Mouse (Mus musculus): ENCODE measurements around the gene Mrpl52.

The Mrpl52 gene

DNA sequence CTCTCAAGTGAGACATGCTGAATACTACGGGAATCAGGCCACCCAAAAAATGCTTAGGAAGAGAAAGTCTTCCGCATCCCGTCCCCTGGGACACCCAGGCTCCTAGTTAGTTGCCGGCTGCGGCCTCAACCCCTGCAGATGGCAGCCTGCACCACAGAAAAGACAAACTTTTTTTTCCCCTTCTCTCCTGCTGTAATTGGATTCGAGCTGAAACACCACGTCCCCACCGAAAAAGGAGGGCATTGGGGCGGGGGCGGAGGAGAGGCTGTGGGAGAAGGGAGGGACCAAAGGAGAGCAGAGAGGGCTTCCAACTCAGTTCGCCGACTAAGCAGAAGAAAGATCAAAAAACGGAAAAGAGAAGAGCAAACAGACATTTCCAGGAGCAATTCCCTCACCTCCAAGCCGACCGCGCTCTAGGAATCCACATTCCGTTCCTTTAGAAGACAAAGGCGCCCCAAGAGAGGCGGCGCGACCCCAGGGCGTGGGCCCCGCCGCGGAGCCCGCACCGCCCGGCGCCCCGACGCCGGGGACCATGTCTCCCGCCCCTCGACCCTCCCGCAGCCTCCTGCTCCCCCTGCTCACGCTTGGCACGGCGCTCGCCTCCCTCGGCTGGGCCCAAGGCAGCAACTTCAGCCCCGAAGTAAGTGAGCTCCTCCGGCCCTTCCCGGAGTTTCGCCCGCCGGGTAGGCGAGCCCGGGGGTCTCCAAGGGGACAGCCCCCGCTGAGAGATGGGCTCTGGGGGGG lies 4.8 kb downstream of the Mrpl52 start, which contains the start of gene Mmp14:
Mmp14 (plus strand) TSS at position 279 of the 744 bp plus-strand sequence.
- in situ Hi-C loops (cut with MboI; ENCODE audit: low sequenced_read_pairs): no loop called here

DNA sequence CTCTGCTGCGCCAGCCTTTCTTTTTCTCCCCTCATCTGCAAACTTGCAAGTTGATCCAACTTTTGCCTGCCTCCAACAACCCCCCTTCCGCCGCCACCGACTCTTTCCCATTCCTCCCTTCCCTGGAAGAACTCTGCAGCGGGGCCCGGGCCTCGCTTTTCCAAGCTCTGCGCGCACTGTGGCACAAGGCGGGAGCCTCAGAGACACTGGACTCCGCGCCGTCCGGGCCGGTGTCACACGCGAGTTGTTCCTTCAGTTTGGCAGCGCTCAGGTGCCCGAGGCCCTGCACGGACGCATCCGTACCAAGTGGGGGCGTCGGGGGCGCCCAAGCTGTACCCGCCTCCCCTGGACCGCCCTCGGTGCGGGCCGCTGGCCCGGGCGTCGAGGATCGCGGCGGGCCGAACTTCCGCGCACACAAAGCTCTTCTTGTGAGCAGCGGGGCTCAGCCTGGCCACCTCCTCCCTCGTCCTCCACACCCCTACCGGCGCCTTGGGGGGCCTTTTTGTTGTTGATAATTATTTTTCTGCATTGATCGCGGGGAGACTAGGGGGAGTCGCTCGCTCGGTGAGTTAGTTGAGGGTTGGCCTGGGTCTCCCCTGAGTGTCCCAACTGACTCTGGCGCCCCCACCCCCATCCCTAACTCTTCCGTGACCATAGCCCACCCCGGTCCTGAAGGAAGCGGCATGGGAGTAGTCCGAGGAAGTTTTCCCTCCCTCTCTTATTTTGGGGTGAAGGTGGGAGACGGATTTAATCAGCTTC lies 5.5 kb downstream of the Mrpl52 start:
- in situ Hi-C loops (cut with MboI; ENCODE audit: low sequenced_read_pairs): no loop called here

DNA sequence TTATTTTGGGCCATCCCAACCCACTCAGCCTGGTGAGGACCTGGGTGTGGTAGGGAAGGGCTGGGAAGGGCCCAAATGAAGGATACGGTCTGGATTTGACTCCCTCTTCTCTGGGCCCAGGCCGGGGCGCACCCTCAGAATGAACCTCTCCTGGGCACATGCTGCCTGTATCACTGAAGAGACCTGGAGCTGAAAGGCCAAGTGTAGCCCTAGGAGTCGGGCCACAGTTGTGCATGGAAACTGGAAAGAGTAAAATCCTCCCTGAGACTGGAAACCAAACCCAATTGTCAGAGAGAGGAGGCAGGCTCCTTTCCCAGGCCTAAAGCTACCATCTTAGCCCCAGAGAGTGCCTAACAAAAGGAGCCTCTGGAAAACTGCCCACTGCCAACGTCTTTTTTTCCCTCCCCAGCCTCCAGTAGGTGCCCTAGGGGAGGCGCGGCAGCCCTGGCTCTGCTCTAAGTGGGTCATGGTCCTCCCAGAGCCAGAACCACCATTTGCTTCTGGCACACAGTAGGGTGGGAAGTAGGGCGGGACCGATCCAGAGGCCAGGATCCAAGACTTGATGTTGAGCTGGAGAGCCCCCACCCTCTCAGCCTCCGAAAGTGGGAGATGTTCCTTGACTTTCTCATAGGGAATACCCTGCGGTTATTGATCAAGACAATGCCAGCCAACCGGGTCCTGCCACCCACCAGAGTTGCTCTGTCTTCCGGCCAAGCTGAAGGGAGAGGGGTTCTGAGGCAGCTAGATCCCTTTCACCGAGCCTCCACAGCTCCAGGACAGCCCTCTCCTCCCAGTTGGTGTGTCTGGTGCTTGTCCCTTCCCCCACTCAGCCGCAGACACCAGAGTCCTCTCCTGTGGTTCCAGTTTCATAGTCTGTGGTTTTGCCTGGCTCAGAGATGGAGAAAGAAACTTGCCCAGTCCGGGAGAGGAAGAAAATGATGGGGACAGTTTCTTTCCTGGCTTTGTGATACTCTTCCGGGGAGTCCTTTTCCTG lies 6.4 kb downstream of the Mrpl52 start:
- in situ Hi-C loops (cut with MboI; ENCODE audit: low sequenced_read_pairs): no loop called here

DNA sequence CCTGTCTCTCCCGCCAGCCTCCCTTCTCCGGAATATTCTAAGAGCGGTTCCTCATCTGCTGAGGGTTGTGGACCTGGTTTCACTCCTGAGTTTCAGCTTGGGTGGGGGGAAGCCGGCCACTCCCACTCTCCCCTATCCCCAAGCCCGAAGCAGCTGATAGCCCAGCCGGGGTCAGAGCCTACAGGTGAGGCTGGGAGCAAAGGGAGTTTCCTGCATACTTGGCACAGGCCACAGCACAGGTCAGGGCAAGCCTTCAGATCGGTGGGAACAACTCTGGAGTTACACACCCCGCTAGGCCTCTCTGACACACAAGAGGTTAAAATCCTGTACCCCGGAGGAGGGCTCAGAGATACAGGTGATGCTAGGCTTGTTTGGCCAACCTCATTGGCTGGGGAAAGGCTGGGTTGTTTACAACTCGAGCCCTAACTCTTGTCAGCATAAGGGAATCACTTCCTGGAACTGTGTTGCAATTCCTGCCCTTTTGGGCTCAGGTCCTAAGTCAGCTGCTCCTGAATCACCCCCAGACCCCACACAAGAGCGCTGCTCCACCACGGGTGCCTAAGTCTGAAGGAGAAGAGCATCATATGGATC lies 7.3 kb downstream of the Mrpl52 start:
- in situ Hi-C loops (cut with MboI; ENCODE audit: low sequenced_read_pairs): no loop called here

DNA sequence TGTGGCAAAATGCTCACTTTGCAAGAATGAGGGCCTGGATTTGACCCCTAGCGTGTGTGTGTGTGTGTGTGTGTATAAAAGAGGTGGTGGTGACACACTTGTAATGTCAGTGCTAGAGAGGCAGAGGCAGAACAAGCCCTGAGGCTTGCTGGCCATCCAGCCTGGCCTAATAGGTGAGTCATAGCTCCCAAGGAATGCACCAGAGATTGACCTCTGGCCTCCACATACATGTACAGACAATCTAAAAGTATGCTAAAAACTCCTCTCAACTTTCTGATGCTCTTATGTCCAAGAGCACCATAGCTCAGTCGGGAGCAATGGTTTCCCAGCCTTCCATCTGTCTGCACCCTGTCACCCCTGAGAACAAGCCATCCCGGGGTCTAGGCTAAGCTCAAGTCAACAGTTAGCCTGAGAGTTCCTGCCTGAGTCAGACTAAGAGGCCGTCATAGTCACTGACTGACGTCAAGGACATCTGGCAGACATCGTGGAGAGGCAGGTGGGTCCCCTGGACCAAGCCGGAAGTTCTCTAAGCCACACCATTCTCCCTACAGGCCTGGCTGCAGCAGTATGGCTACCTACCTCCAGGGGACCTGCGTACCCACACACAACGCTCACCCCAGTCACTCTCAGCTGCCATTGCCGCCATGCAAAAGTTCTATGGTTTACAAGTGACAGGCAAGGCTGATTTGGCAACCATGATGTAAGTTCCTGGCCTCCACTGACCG lies 8.6 kb downstream of the Mrpl52 start:
- in situ Hi-C loops (cut with MboI; ENCODE audit: low sequenced_read_pairs): no loop called here

DNA sequence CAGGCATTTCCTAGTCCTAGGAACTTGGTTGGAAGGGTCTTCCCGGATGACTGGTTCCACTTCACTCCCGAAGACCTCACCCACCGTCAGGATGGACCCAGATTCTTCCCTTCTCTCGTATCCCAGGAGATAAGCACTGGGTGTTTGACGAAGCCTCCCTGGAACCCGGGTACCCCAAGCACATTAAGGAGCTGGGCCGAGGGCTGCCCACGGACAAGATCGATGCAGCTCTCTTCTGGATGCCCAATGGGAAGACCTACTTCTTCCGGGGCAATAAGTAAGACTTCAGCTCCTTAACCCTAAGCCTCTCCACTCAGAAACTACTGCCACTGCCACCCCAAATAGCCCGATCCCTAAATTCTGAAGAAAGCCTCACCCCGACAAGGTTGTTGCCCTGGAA lies 12.4 kb downstream of the Mrpl52 start:
- in situ Hi-C loops (cut with MboI; ENCODE audit: low sequenced_read_pairs): no loop called here

DNA sequence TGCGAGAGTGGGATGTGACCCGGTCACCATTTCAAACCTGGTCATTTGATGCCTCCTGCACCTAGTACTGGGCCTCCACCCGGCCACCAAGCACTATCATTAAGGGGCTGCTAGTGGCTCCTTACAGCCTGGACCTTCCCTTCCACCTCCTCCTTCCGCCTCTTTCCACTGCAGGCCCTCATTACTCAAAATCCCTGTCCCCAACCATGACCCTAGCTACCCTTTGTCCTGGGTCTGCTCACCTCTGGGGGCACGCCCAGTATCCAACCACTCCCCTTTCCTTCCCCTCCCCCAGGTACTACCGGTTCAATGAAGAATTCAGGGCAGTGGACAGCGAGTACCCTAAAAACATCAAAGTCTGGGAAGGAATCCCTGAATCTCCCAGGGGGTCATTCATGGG lies 12.9 kb downstream of the Mrpl52 start:
- in situ Hi-C loops (cut with MboI; ENCODE audit: low sequenced_read_pairs): no loop called here

DNA sequence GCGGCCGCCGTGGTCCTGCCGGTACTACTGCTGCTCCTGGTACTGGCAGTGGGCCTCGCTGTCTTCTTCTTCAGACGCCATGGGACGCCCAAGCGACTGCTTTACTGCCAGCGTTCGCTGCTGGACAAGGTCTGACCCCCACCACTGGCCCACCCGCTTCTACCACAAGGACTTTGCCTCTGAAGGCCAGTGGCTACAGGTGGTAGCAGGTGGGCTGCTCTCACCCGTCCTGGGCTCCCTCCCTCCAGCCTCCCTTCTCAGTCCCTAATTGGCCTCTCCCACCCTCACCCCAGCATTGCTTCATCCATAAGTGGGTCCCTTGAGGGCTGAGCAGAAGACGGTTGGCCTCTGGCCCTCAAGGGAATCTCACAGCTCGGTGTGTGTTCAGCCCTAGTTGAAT lies 13.8 kb downstream of the Mrpl52 start:
- in situ Hi-C loops (cut with MboI; ENCODE audit: low sequenced_read_pairs): no loop called here

DNA sequence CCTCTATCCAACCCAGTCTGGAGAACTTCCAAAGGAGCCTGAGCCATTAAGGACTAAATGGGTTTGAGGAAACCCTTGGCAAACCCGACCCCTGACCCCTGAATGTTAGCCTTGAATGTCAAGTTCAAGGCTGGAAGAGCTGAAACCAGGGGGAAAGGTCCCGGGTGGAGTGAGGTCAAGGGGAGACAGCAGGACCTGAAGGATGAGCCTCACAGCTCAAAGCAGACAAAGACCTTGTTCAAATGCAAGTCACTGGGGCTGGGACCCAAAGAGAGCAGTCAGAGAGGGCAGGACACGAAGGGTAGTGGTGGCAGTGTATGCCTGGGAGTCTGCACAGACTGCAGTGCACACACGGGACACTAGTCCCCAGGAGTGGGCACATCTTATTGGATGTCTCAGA lies 14.7 kb downstream of the Mrpl52 start:
- in situ Hi-C loops (cut with MboI; ENCODE audit: low sequenced_read_pairs): no loop called here

DNA sequence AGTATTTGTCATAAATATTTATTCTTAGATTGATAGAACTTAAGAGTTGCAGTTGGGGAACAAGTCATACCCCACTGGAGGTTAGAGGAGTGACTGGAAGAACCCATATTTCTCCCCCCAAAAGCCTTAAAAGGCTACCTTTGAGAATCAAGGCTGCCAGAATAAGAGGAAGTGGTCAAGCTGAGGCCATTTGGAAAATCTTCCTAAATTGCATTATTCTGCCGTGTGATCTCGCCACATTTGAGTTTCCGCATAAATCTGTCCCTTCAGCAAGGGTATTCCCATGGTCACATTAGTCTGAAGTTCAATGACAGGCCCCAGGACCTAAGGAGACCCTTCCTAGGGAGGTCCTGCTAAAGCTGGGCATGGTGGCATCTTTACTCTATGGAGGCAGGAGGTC lies 15.8 kb downstream of the Mrpl52 start:
- in situ Hi-C loops (cut with MboI; ENCODE audit: low sequenced_read_pairs): no loop called here

DNA sequence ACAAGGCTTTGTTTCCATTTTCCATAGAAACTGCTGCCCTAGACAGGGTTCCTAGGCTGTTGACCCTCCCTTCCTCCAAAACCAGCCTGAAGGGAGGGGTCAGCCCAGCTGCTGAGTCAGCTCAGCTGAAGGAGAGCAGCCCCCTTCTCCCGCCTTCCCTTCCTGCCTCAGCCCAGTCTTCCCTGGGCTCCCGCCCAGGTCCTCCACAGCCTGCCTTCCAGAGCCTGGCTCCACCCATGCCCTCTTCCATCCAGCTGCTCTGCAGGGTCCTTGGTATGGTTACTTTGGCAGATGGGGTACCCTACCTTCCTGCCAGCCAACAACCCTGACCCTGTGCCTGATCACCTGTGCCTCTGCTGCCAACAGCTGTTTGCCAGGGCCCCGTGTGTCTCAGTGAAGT lies 16.5 kb downstream of the Mrpl52 start:
- in situ Hi-C loops (cut with MboI; ENCODE audit: low sequenced_read_pairs): no loop called here

DNA sequence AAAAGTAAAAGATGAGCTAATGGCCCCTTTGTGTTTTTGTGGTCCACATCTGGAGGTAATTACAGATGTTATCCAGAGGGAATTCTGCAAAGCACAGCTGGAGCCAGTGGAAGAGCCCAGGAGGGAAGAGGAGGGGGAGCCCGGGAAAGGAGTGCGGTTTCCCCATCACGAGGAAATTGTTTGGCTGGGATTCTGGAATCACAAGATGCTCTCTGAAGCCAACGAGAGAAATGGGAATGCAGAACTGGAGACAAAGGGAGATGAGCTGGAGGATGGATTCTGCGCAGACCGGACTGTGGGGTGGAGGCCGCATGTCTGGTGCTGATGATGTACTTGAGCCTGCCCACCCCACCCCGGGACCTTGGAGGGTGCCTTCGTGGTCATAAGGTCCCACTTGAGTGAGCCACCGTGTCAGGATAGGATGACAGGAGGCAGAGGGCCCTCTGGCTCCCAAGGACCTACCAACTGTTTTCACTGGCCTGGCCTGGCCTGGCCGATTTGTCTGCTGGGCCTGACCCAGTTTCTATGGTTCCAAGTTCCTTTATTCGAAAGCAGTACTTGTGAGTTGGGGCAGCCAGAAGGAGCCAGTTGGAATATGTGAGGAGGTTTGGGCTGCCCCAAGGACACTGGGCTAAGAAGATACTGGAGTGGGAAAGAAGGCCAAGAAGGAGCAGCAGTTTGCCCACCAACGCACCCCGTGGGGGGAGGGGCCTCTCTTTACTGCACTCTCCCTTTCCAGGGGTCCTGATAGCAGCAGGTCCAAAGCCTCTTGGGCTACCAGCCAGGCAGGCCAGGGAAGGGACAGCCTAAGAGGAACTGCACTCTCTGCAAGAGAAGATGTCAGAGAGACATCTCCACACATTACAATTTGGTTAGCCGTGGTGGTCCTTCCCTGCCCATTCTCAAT lies 17.3 kb downstream of the Mrpl52 start:
- in situ Hi-C loops (cut with MboI; ENCODE audit: low sequenced_read_pairs): no loop called here

DNA sequence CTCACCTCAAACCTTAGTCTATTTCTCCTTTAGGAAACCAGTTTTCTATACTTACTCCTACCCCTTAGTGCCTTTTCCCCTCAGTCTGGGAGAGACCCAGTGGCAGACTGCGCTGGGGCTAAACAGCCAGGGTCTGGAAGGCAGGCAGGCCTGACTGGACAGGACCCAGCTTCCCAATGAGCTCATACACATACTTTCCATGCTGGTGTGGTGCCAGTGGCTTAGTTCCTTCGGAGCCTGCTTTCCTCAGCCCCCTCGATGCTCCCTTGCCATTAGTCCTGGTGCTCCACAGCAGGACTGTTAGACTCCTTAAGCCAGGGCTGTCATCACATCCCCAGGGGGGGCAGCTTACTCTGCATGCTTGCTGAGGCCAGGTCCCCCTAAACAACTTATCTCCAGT lies 18.8 kb downstream of the Mrpl52 start:
- in situ Hi-C loops (cut with MboI; ENCODE audit: low sequenced_read_pairs): no loop called here

DNA sequence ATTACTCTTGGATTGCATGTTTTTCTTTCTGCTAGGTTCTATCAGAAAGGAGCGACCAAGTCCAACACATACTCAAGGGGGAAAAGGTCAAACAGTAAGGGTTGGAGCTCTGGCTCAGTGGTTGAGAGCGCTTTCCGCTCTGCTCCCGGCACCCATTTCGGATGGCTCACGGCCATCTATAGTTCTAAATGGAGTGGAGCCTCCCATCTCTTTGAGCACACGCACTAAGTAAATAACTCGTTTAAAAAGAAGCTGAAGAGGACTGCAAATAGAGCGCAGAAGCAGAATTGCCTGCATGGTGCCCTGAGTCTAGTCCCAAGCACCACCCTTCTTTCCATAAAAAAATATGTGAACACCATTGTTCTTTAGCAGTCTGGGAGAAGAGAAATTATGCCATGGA lies 26.9 kb downstream of the Mrpl52 start:
- in situ Hi-C loops (cut with MboI; ENCODE audit: low sequenced_read_pairs): loop anchor here (10.0 kb wide), 1 partner anchor 399 kb away; no protein-coding TSS in a partner anchor

DNA sequence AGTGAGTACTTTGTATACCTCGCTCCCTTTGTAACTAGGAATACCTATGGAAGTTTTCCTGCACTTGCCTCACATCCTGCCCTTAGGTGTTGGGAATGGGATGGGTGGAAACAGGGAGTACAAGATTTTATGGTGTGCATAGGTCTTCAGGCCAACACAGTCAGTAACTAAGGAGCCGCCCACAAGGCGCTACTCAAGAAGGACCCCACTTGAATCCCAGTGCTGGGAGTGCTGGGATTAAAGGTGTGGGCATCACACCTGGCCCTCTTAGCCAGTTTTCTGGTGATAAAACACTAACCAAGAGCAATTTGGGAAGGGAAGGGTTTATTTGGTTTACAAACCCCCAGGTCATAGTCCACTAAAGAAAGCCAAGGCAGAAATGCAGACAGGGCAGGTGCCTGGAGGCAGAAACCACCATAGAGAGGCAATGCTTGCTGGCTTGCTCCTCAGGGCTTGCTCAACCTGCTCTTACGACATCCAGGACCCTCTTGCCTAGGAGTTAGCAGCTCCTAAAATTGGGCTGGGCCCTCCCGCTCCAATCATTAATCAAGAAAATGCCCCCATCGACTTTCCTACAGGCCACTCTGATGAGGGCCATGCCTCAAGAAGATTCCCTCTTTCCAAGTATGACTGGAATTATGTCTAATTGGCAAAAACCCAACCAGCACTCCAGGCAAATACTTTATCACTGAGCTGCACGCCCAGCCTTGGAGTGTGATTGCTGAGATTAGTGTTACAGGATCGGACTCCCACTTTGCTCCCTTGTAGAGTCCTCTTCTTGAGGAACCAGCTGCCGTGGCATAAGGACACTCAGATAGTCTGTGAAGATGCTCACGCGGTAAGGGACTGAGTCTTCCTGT lies 28.2 kb downstream of the Mrpl52 start:
- in situ Hi-C loops (cut with MboI; ENCODE audit: low sequenced_read_pairs): loop anchor here (10.0 kb wide), 1 partner anchor 400 kb away; no protein-coding TSS in a partner anchor

DNA sequence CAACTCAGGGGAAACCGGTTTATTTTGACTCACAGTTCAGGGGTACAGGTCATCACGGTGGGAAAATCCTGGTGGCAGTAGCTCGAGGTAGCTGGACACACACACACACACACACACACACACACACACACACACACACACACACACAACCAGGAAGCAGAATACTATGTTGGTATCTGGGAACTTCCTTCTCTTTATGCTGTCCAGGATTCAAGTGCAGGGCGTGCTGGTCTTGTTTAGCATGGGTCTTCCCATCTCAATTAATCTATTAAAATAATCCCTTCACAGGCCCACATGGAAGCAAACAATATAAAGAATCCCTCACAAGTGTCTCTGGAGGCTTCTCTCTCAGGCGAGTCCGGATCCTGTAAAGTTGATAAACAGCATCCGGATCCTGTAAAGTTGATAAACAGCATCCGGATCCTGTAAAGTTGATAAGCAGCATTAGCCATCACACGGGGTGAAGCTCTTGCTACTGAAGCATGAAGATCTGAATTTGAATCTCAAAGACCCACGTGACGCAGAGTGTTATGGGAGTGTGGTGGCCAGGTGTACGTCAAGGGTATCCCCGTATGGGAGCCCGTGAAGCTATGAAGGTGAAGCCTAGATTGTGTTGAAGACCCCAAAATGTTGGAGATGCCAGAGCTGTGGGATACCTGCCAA lies 31.3 kb downstream of the Mrpl52 start:
- in situ Hi-C loops (cut with MboI; ENCODE audit: low sequenced_read_pairs): loop anchor here (10.0 kb wide), 1 partner anchor 403 kb away; no protein-coding TSS in a partner anchor

DNA sequence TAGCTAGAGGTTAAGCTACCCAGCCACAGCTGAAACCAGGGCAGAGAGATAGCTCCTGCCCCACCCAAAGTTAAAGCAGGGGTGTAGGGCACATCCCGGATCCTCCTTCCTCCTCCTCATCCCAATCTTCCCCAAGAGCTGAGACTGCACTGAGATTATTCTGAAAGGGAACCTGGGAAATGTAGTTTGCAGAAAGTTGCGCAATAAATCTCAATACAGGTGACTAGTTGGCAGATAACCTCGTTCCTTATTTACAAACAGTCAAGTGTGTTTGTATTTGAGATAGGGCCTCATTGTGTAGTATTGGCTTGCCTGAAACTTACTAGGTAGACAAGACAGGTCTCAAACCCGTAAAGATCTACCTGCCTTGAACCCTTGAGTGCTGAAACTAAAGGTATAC lies 35.4 kb downstream of the Mrpl52 start:
- in situ Hi-C loops (cut with MboI; ENCODE audit: low sequenced_read_pairs): no loop called here
